Mouse (Mus musculus) urinary bladder, postnatal 10 days (tissue): Measurements from ENCODE around the gene Mpp2.

Experiments used
- DNase-seq: peaks from one replicate; pipeline ENCODE4 v3.0.0; 2022; ENCODE audit warnings: low spot score

Mpp2 gene

DNA sequence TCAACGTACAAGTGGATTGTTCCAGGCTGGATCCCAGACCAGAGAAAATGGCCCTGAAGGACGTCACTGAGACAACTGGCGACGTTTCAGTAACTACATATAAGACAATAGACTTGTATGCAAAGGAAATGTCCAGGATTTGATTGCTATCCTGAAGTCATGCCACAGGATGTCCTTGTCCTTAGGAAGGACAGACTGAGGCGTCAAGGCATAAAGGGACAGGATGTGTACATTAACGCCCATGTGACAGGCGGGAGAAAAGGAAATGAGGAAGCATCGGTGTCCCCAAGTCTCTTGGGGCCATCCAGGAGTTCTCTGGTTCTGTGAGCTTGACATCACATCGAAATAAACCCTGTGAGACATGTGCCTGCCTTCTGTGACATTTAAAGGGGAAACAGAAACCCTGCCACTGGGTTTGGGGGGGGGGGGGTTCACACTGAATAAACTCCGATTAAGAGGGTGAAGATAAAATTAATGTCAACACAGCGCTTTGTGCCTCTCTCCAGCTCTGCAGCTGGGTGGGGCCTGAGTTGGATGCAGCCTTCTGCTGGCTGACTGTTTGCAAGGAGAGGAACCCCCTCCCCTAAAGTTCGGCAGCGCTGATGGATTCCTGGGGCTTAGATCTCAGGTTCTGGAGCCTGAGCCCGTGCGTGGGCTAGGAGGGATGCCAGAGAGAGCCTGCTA, 79.2 kb downstream of the Mpp2 start:
- no peak for DNase-seq

DNA sequence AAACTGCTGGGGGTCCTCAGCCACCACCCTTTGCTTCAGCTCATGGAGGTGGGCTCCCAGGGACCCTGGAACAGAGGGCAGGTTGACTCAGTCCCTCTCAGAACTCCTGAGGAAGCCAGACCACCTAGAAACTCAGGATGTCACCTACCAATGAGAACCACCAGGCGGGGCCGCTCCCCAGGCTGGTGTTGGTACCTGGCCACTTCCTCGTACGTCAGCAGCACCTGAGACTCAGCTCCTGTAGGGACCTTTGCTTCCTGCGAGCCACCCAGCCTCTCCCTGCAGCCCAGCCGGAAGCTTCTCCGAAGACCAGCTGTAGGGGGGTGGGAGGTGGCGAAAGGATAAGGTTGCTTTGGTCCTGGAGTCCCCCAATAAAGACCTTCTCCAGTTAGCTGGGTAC, 79.9 kb downstream of the Mpp2 start:
- no peak for DNase-seq
